Mouse (Mus musculus) large intestine, adult 2 months (tissue): Measurements from ENCODE around the gene Prkcd. TPM values are rescaled to one million over a fixed set of nuclear protein-coding genes. Genes with fewer than 3 reads are reported as not detected.

Experiments used
- DNase-seq: peaks from one replicate; pipeline ENCODE4 v3.0.0-alpha.2; 2012; ENCODE audit warnings: low read depth, low spot score
- WGBS: fragments of 180-500 bp; shearing (Covaris S2); methylation state at CpG from one replicate; pipeline ENCODE4 v1.1.7; 2018; 5-methylcytosine and 5-hydroxymethylcytosine counted together
- polyA plus RNA-seq: library from polyadenylated mRNA; depleted of rRNA; stranded (reverse); fragments of >200 nt; gene quantifications from 2 replicates; pipeline ENCODE4 v1.2.3, GENCODE M21; 2012; rRNA removed

The Prkcd gene
- polyA plus RNA-seq, 1 experiment, result 130 TPM

DNA sequence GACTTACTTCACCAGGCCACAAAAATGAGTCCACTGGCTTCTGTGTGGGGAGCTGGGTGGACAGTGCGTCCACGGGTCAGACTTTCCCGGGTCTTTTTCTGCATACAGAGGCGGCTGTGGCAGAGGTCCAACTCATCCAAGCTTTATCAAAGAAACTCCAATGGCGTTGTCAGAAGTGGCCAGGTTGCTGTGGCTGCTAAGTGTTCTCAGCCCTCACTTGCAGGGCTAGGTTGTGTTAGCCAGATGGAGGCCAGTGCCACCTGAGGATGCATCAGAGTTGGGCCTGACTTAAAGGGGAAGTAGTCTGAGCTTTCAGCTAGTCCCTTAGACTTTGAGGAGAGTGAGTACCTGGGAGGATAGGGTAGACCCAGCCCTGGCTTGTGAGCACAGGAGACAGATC, 74.5 kb downstream of the Prkcd start:
- 27% methylated on average over 5 of the region's 5 CpGs for WGBS
- no peak for DNase-seq

DNA sequence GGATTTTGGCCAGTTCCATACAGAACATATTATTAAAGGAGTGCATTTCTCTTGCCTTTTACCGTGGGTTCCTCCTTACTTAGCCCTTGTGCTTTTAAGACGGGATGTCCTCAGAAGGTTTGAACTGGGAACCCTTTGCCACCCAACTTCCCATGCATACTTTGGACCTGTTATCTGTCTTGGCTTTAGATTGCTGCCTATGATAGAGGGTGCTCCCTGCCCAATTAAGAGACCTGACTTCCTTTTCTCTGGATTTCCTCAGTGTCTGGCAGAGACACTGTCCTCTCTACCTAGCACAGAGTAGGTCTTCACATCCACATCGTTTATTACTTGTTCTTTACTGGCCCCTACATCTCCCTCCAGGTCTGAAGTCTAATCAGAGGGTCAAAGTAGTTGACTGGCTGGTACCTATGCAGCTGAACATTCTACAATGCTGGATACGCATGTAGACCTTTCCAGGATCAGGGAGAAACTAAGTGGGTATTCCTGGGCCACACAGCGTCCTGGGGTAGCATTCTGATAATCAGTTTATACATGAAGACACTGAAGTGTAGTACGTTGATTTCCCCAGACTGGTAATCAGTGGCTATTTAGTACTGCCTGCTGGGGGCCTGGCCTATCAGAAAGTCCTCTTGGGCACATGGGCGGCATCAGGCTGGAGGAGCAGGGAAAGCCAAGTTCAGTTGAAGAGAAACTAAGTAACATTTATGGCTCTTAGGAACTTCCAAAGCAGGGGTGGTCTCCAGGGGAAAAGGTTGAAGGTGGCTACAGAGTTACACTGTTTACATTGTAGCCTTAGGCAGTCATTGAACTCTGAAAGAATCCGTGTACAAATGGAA, 75.6 kb downstream of the Prkcd start:
- DNase-seq, result no peak
- 19% methylated on average over 8 of the region's 8 CpGs for WGBS

DNA sequence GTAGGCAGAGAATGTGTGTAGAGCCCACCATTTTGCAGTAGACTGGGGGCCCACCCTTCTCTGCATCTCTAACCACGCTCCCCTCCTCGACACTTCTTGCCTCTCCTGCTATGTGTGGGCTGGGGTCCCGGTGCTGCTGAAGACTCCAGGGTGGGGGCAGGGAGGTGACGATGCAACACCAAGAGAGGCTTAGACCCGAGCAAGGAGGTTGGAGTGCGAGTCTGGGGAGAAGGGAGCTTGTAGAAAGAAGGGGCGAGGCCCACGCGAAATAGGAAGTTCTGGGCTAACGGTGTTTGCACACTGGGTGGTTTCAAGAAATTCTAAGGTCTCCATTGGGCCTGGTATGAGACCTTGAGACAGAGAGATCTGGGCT, 76.2 kb downstream of the Prkcd start:
- DNase-seq, result no peak
- 2% methylated on average over 10 of the region's 10 CpGs for WGBS

DNA sequence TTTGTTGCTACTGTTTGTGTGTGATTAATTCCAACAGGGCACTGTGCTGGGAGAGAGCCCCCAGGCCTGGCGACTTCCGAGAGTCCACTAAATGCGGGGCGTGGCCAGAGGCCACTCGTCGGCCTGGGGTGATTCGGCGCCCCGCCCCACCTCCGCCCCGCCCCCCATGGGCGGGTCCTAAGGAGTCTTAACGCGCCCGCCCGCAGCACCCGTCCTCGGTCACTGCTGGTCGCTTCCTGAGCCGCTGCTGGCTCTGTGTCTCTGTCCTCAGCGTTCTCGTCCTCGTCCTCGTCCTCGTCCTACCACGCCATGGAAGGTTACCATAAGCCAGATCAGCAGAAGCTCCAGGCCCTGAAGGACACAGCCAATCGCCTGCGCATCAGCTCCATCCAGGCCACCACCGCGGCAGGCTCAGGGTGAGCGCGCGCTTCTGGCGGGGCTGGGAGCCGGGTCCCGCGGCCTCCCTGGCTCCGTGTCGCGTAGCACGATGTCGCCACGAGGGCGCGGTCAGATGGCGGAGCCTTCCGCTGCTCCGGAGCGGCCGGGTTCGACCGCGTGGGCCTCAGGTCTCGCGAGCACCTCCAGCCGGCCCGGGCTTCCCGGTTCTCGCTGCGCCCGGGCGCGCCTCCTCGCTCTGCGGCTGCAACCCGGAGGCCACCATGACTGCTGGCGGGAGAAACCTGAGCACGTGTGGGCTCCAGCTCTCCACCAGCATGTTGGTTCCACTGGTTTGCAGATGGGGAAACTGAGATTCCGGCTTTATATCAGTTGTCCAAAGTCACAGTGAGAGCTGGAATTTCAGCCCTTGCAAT, 76.8 kb downstream of the Prkcd start:
- under 1% methylated on average over 65 of the region's 69 CpGs for WGBS
- DNase-seq, result peak; percentile 82

DNA sequence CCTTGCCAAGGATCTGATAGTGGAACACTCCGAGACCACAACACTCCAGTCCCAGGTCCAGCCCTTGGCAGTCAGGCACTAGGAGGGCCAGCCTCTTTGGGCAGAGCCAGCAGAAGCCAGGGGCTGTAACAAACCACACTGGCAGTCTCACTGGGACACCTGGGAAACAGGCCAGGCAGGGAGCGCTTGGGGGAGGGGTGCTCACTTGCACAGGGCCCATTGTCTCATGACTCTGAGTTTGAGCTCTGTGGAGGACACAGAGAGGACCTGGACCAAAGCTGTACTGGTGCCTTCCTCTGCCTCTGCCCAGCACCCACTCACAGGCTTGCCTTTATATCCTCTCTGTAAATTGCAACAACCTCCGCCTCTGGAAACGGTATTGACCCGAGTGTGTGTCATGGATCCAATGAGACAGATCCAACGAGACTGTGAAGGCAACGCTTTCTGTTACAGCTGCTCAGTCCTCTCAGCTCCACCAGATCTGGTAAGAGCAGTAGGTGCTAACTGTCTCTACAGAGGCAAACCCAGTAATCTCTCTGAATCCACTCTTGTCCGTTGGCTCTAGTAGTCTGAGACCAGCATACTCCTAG, 77.8 kb downstream of the Prkcd start, which contains the start of gene Tkt:
Tkt (plus strand) TSS at position 229 of the 590 bp plus-strand sequence.
- WGBS, result 13% methylated on average over 8 of the region's 8 CpGs
- peak; percentile 38 for DNase-seq

Other genes with a start within 250 kb of the Prkcd start
- 22.5 and 30.6 TPM in 2 replicates for gene Dcp1a, start 146.7 kb downstream of the Prkcd start, polyA plus RNA-seq
- gene Cacna1d, start 134.8 kb downstream of the Prkcd start, polyA plus RNA-seq, result 1.8 and 3.0 TPM in 2 replicates
- gene Tkt, start 77.9 kb downstream of the Prkcd start, polyA plus RNA-seq, result 430 and 557 TPM in 2 replicates
- gene Rft1, start 28.1 kb upstream of the Prkcd start, polyA plus RNA-seq, result 9.1 and 10.7 TPM in 2 replicates
- gene Sfmbt1, start 88.6 kb upstream of the Prkcd start, polyA plus RNA-seq, result 1.8 and 1.9 TPM in 2 replicates
- gene Tmem110, start 199.4 kb upstream of the Prkcd start, polyA plus RNA-seq, result 8.1 and 9.1 TPM in 2 replicates